Mouse (Mus musculus) embryonic facial prominence, embryonic 12.5 days (tissue): ENCODE measurements around the gene Vamp4. TPM values are rescaled to one million over a fixed set of nuclear protein-coding genes. Genes with fewer than 3 reads are reported as not detected.

ENCODE experiments used
- ATAC-seq: fragments of 200-750 bp; cut with Nextera tagmentation; 2 replicates; pipeline ENCODE4 v1.8.0; 2017; ENCODE audit not compliant: insufficient number of reproducible peaks, insufficient read depth, low FRiP score, low TSS enrichment
- H3K27ac ChIP-seq: fragments of 300-500 bp; sonication (generic); 2 replicates; pipeline ENCODE4 v1.5.1; 2016; ENCODE audit warnings: mild to moderate bottlenecking
- H3K27me3 ChIP-seq: fragments of 300-500 bp; sonication (generic); 2 replicates; pipeline ENCODE4 v1.6.1; 2016; ENCODE audit warnings: mild to moderate bottlenecking, moderate library complexity
- H3K36me3 ChIP-seq: fragments of 300-500 bp; sonication (generic); 2 replicates; pipeline ENCODE4 v1.6.1; 2016; ENCODE audit warnings: mild to moderate bottlenecking
- H3K4me1 ChIP-seq: fragments of 300-500 bp; sonication (generic); 2 replicates; pipeline ENCODE4 v1.6.1; 2016
- H3K4me2 ChIP-seq: fragments of 300-500 bp; sonication (generic); replicated peaks from 2 replicates; pipeline ENCODE4 v1.6.1; 2016; ENCODE audit warnings: mild to moderate bottlenecking, moderate library complexity
- H3K4me3 ChIP-seq: fragments of 300-500 bp; sonication (generic); 2 replicates; pipeline ENCODE4 v1.5.1; 2016; ENCODE audit warnings: mild to moderate bottlenecking
- H3K9ac ChIP-seq: fragments of 300-500 bp; sonication (generic); 2 replicates; pipeline ENCODE4 v1.6.1; 2016; ENCODE audit warnings: mild to moderate bottlenecking, moderate library complexity
- H3K9me3 ChIP-seq: fragments of 300-500 bp; sonication (generic); 2 replicates; pipeline ENCODE4 v1.6.1; 2016; ENCODE audit warnings: mild to moderate bottlenecking, moderate library complexity
- WGBS: fragments of 180-500 bp; shearing (Covaris S2); methylation state at CpG from one replicate; pipeline ENCODE4 v1.1.7; 2016; 5-methylcytosine and 5-hydroxymethylcytosine counted together
- polyA plus RNA-seq: library from polyadenylated mRNA; unstranded; fragments of >200 nt; fragmentation: Nextera tagmentation; extraction: Ambion mirVana; gene quantifications from 2 replicates; pipeline ENCODE4 v1.2.1, GENCODE M21; 2016

Gene Vamp4
- polyA plus RNA-seq, 1 experiment from 2014 or later, result 77.0 TPM

- Histone ChIP-seq H3K27me3 (no peaks in the 10 kb centered on the region), H3K4me1 (0 out of 2 replicates have a peak, but pooled peaks cover 6% of the 10 kb centered on the region), H3K9ac (no peak overlapping the region), H3K9me3 (no peaks in the 10 kb centered on the region), H3K4me2 (no peak overlapping the region), H3K4me3 (no peak overlapping the region), H3K36me3 (peaks cover 15% of the 10 kb centered on the region), H3K27ac (no peak overlapping the region)
- ATAC-seq, result no peak
- 76% methylated on average over 5 of the region's 5 CpGs for WGBS
Measured at GRCm38 (mm10) chr1:162549615-162550283, 20.6 kb upstream of the Vamp4 start.

- H3K27ac ChIP-seq, result no peak overlapping the region
- no peak for ATAC-seq
- no peaks in the 10 kb centered on the region for H3K27me3 ChIP-seq
- H3K4me1 ChIP-seq, result no peaks in the 10 kb centered on the region
- no peaks in the 10 kb centered on the region for H3K9me3 ChIP-seq
- no peak overlapping the region for H3K9ac ChIP-seq
- H3K4me2 ChIP-seq, result no peak overlapping the region
- no peak overlapping the region for H3K4me3 ChIP-seq
- H3K36me3 ChIP-seq, result no peaks in the 10 kb centered on the region
- WGBS, result 88% methylated on average over 9 of the region's 9 CpGs
Measured at GRCm38 (mm10) chr1:162552956-162553355, 17.4 kb upstream of the Vamp4 start.

GRCm38 (mm10) chr1:162554193-162554592 is 16.1 kb upstream of the Vamp4 start:
- no peak overlapping the region for H3K4me2 ChIP-seq
- H3K9me3 ChIP-seq, result no peaks in the 10 kb centered on the region
- no peak overlapping the region for H3K4me3 ChIP-seq
- H3K9ac ChIP-seq, result no peak overlapping the region
- WGBS, result 76% methylated on average over 3 of the region's 3 CpGs
- no peaks in the 10 kb centered on the region for H3K36me3 ChIP-seq
- H3K27me3 ChIP-seq, result no peaks in the 10 kb centered on the region
- no peak for ATAC-seq
- H3K27ac ChIP-seq, result no peak overlapping the region
- H3K4me1 ChIP-seq, result no peaks in the 10 kb centered on the region

GRCm38 (mm10) chr1:162563236-162563635 is 7.1 kb upstream of the Vamp4 start:
- H3K4me1 ChIP-seq, result peaks cover 7% of the 10 kb centered on the region
- no peak overlapping the region for H3K9ac ChIP-seq
- WGBS, result 86% methylated on average over 1 of the region's 1 CpGs
- no peaks in the 10 kb centered on the region for H3K36me3 ChIP-seq
- no peaks in the 10 kb centered on the region for H3K27me3 ChIP-seq
- no peaks in the 10 kb centered on the region for H3K9me3 ChIP-seq
- no peak overlapping the region for H3K27ac ChIP-seq
- H3K4me2 ChIP-seq, result no peak overlapping the region
- ATAC-seq, result no peak
- no peak overlapping the region for H3K4me3 ChIP-seq

- Histone ChIP-seq H3K4me3 (no peak overlapping the region), H3K4me1 (peaks cover 11% of the 10 kb centered on the region), H3K36me3 (no peaks in the 10 kb centered on the region), H3K9ac (no peak overlapping the region), H3K9me3 (no peaks in the 10 kb centered on the region), H3K4me2 (no peak overlapping the region), H3K27me3 (no peaks in the 10 kb centered on the region), H3K27ac (no peak overlapping the region)
- ATAC-seq, result no peak
- 64% methylated on average over 3 of the region's 3 CpGs for WGBS
Measured at GRCm38 (mm10) chr1:162564992-162565391, 5.3 kb upstream of the Vamp4 start.

- Histone ChIP-seq H3K4me3 (no peak overlapping the region), H3K9me3 (no peaks in the 10 kb centered on the region), H3K4me2 (no peak overlapping the region), H3K4me1 (peaks cover 16% of the 10 kb centered on the region), H3K27me3 (no peaks in the 10 kb centered on the region), H3K9ac (no peak overlapping the region), H3K27ac (no peak overlapping the region), H3K36me3 (no peaks in the 10 kb centered on the region)
- 37% methylated on average over 3 of the region's 3 CpGs for WGBS
- ATAC-seq, result no peak
Measured at GRCm38 (mm10) chr1:162567351-162567750, 3.0 kb upstream of the Vamp4 start.

- Histone ChIP-seq H3K9ac (peak overlapping the region; percentile 92), H3K36me3 (peaks cover 13% of the 10 kb centered on the region), H3K27me3 (no peaks in the 10 kb centered on the region), H3K4me3 (peak overlapping the region; percentile 82), H3K4me1 (peaks cover 16% of the 10 kb centered on the region), H3K27ac (peak overlapping the region; percentile 92), H3K9me3 (no peaks in the 10 kb centered on the region), H3K4me2 (peak overlapping the region; percentile 58)
- ATAC-seq, result peak; percentile 7; the same call in 1 of the 2 replicates
- WGBS, result under 1% methylated on average over 46 of the region's 46 CpGs
Measured at GRCm38 (mm10) chr1:162570931-162571601, 751 bp downstream of the Vamp4 start.

- peaks cover 32% of the 10 kb centered on the region for H3K36me3 ChIP-seq
- ATAC-seq, result no peak
- no peak overlapping the region for H3K4me3 ChIP-seq
- H3K4me2 ChIP-seq, result no peak overlapping the region
- 94% methylated on average over 3 of the region's 3 CpGs for WGBS
- no peak overlapping the region for H3K9ac ChIP-seq
- H3K27ac ChIP-seq, result no peak overlapping the region
- no peaks in the 10 kb centered on the region for H3K9me3 ChIP-seq
- no peaks in the 10 kb centered on the region for H3K27me3 ChIP-seq
- peaks cover 5% of the 10 kb centered on the region; the same call in 1 of the 2 replicates for H3K4me1 ChIP-seq
Measured at GRCm38 (mm10) chr1:162575098-162575497, 4.8 kb downstream of the Vamp4 start.

DNA sequence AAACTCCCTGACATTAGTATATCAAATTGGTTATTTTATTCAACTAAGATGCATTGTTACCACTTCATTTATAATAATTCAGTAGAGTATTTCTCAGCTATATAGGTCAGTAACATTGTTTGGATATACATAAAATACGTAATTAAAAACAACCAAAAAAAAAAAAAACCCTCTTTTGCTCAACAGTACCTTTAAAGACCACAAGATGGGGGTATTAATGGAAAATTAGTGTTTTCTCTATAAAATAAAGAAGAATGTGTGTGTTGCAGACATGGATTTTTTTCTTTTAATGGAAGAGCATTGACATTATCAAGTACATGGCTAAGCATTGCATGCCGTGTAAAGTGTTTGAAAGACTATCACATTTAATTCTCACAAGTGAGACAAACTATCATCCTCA is 12.6 kb downstream of the Vamp4 start:
- peaks cover 34% of the 10 kb centered on the region for H3K36me3 ChIP-seq
- no peaks in the 10 kb centered on the region for H3K9me3 ChIP-seq
- H3K9ac ChIP-seq, result no peak overlapping the region
- H3K4me2 ChIP-seq, result no peak overlapping the region
- no peaks in the 10 kb centered on the region for H3K27me3 ChIP-seq
- no peak for ATAC-seq
- no peak overlapping the region for H3K4me3 ChIP-seq
- H3K4me1 ChIP-seq, result no peaks in the 10 kb centered on the region
- 85% methylated on average over 2 of the region's 2 CpGs for WGBS
- H3K27ac ChIP-seq, result no peak overlapping the region

DNA sequence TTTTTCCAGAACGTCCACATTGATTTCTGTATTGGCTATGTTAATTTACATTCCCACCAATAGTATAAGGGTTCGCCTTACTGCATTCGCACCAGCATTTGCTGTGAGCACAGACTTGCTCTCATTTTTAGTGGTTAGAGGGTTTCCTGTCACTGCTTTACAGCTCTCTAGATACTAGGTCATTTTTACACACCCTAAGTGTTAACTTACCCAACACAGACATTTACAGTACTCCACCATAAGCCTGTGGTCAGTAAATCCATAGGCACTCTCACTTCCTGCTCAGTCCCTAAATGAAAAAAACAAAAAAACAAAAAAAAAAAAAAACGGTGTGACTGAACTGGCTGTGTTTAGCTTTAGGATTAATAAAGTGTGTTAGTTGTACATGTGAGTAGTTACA is 16.0 kb downstream of the Vamp4 start:
- ATAC-seq, result no peak

GRCm38 (mm10) chr1:162588606-162589005 is 18.3 kb downstream of the Vamp4 start:
- 79% methylated on average over 3 of the region's 3 CpGs for WGBS
- peaks cover 12% of the 10 kb centered on the region; the same call in 1 of the 2 replicates for H3K36me3 ChIP-seq

More for the DNA sequence above, 16.0 kb downstream of the Vamp4 start:
- 0 out of 2 replicates have a peak, but pooled peaks cover 3% of the 10 kb centered on the region for H3K4me1 ChIP-seq
- no peak overlapping the region for H3K4me2 ChIP-seq
- H3K4me3 ChIP-seq, result no peak overlapping the region
- H3K27ac ChIP-seq, result no peak overlapping the region
- 0 out of 2 replicates have a peak, but pooled peaks cover 18% of the 10 kb centered on the region for H3K36me3 ChIP-seq
- H3K27me3 ChIP-seq, result no peaks in the 10 kb centered on the region
- WGBS, result 85% methylated on average over 4 of the region's 4 CpGs
- H3K9ac ChIP-seq, result no peak overlapping the region
- no peaks in the 10 kb centered on the region for H3K9me3 ChIP-seq

DNA sequence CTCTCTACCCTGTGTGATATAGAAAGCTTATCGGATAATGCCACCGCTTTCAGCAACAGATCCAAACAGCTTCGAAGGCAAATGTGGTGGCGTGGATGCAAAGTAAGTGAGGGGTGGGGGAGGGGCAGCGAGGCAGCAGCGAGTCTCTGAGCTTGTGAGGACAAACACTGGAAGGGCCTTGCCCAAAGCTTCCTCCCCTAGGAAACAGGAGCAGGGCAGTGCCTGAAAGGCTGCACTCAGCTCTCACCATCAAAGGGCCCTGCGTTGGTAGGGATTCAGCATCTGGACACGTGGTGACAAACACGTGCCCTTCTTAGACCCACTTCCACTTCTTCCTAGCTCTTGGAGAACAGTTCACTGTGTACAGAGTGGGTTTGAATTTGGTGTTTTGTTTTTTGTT is 19.1 kb downstream of the Vamp4 start:
- H3K27ac ChIP-seq, result no peak overlapping the region
- peaks cover 8% of the 10 kb centered on the region; the same call in 1 of the 2 replicates for H3K36me3 ChIP-seq
- 13% methylated on average over 9 of the region's 9 CpGs for WGBS
- 0 out of 2 replicates have a peak, but pooled peaks cover 3% of the 10 kb centered on the region for H3K4me1 ChIP-seq
- no peak overlapping the region for H3K9ac ChIP-seq
- H3K27me3 ChIP-seq, result no peaks in the 10 kb centered on the region
- no peaks in the 10 kb centered on the region for H3K9me3 ChIP-seq
- 0 out of 2 replicates have a peak, but pooled peaks have one; percentile 35 for ATAC-seq
- H3K4me3 ChIP-seq, result no peak overlapping the region
- H3K4me2 ChIP-seq, result no peak overlapping the region

More at GRCm38 (mm10) chr1:162588606-162589005, 18.3 kb downstream of the Vamp4 start:
- no peaks in the 10 kb centered on the region for H3K27me3 ChIP-seq
- H3K4me1 ChIP-seq, result 0 out of 2 replicates have a peak, but pooled peaks cover 3% of the 10 kb centered on the region
- no peak overlapping the region for H3K9ac ChIP-seq
- H3K4me2 ChIP-seq, result no peak overlapping the region
- H3K9me3 ChIP-seq, result no peaks in the 10 kb centered on the region
- no peak for ATAC-seq
- no peak overlapping the region for H3K27ac ChIP-seq
- no peak overlapping the region for H3K4me3 ChIP-seq
